Mouse (Mus musculus) liver, embryonic 12.5 days (tissue): ENCODE measurements around the gene Sufu. TPM values are rescaled to one million over a fixed set of nuclear protein-coding genes. Genes with fewer than 3 reads are reported as not detected.

Experiments used
- ATAC-seq: fragments of 200-750 bp; cut with Nextera tagmentation; 2 replicates; pipeline ENCODE4 v1.8.0; 2017; ENCODE audit warnings: moderate number of reproducible peaks, mild to moderate bottlenecking, moderate library complexity
- H3K27ac ChIP-seq: fragments of 300-500 bp; sonication (generic); 2 replicates; pipeline ENCODE4 v1.5.1; 2016; ENCODE audit warnings: mild to moderate bottlenecking
- H3K27me3 ChIP-seq: fragments of 300-500 bp; sonication (generic); replicated peaks from 2 replicates; pipeline ENCODE4 v1.6.1; 2016; ENCODE audit warnings: mild to moderate bottlenecking, moderate library complexity
- H3K36me3 ChIP-seq: fragments of 300-500 bp; sonication (generic); 2 replicates; pipeline ENCODE4 v1.6.1; 2016; ENCODE audit warnings: mild to moderate bottlenecking, moderate library complexity
- H3K4me1 ChIP-seq: fragments of 300-500 bp; sonication (generic); 2 replicates; pipeline ENCODE4 v1.6.1; 2016
- H3K4me2 ChIP-seq: fragments of 300-500 bp; sonication (generic); 2 replicates; pipeline ENCODE4 v1.6.1; 2016; ENCODE audit warnings: mild to moderate bottlenecking, moderate library complexity
- H3K4me3 ChIP-seq: fragments of 300-500 bp; sonication (generic); 2 replicates; pipeline ENCODE4 v1.5.1; 2016; ENCODE audit warnings: mild to moderate bottlenecking, moderate library complexity
- H3K9ac ChIP-seq: fragments of 300-500 bp; sonication (generic); 2 replicates; pipeline ENCODE4 v1.6.1; 2016; ENCODE audit warnings: mild to moderate bottlenecking, moderate library complexity
- H3K9me3 ChIP-seq: fragments of 300-500 bp; sonication (generic); replicated peaks from 2 replicates; pipeline ENCODE4 v1.6.1; 2016; ENCODE audit warnings: mild to moderate bottlenecking, moderate library complexity
- WGBS: fragments of 180-500 bp; shearing (Covaris S2); methylation state at CpG from one replicate; pipeline ENCODE4 v1.1.7; 2016; ENCODE audit not compliant: insufficient replicate concordance; 5-methylcytosine and 5-hydroxymethylcytosine counted together
- polyA plus RNA-seq: library from polyadenylated mRNA; unstranded; fragments of >200 nt; fragmentation: Nextera tagmentation; extraction: Ambion mirVana; gene quantifications from 2 replicates; pipeline ENCODE4 v1.2.1, GENCODE M21; 2016

Sufu gene
- polyA plus RNA-seq, 1 experiment from 2014 or later, result 12.4 TPM

DNA sequence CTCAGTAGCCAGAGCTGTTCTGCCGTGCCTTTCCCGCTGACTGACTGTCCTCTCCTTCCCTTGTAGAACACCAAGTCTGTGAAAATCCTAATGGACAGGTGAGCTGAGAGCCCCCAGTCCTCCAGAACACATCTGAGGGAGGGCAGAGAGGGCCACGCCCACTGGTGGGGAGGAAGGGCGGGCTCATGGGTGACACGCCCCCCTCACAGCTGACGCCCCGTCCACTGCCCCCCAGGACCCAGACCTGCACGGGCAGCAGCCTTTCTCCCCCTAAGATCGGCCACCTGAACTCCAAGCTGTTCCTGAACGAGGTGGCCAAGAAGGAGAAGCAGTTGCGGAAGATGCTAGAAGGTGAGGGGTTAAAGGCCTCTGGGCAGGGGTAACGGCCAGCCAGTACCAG lies 117.7 kb downstream of the Sufu start:
- Histone ChIP-seq H3K27me3 (0 out of 2 replicates have a peak, but pooled peaks cover 3% of the 10 kb centered on the region), H3K4me2 (no peak overlapping the region), H3K9ac (no peak overlapping the region), H3K4me3 (no peak overlapping the region), H3K9me3 (no peaks in the 10 kb centered on the region), H3K27ac (no peak overlapping the region), H3K4me1 (peaks cover 50% of the 10 kb centered on the region), H3K36me3 (peaks cover 73% of the 10 kb centered on the region)
- WGBS, result 76% methylated on average over 12 of the region's 12 CpGs
- ATAC-seq, result no peak

DNA sequence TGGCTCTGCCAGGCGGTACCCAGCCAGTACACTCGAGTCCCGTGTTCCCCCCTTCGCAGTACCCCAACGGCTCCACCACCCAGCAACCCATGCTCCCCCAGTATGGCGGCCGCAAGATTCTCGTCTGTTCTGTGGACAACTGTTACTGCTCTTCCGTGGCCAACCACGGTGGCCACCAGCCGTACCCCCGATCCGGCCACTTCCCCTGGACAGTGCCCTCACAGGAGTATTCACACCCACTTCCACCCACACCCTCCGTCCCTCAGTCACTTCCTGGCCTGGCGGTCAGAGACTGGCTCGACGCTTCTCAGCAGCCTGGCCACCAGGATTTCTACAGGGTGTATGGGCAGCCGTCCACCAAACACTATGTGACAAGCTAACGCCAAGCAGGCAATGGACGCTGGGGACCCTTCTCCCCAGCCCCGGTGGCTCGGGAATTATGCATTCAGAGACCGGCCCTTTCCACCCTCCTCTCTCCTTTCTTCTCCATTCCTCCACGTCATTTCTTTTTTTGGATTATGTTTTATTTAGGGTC lies 118.7 kb downstream of the Sufu start:
- no peak for ATAC-seq
- Histone ChIP-seq H3K36me3 (peaks cover 64% of the 10 kb centered on the region), H3K27me3 (0 out of 2 replicates have a peak, but pooled peaks cover 3% of the 10 kb centered on the region), H3K4me2 (no peak overlapping the region), H3K4me1 (peaks cover 47% of the 10 kb centered on the region), H3K9me3 (no peaks in the 10 kb centered on the region), H3K27ac (no peak overlapping the region), H3K9ac (no peak overlapping the region), H3K4me3 (no peak overlapping the region)
- WGBS, result 84% methylated on average over 24 of the region's 24 CpGs

DNA sequence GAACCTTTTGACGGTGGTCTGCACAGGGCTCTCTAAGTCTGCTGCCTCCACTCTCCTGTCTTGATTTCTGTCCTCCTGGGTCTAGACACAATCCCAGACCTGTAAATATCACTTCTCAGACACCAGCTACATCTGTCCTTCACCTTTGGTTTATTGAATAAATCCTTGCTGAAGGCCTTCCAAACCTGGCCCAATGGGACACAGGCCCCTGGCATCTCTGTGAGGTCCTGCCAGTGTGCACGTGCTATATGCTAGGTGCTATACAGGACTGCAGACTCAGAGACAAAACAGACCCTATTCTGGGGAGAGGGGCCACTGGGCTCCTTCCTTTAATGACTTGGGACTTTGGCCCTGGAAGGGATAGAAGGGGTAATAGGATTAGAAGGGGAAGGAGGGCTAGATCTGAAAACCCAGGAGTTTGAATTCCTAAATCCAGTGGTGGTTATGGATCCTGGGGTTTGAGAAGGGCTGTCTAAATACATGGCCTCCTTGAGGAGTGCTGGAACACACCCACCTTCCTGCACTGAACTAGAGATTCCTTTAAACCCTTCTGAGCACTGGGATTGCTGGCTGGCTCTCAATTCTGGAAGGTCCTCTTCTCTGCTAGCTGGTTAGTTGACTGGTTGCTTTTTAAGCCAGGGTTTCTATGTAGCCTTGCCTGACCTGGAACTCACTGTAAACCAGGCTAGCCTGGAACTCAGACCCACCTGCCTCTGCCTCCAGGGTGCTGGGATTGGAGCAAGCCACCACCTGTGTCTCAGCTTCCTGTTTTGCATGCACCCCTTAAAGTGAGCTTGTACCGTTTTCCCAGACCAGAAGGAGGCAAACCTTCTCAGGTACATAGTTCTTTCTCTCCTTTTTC lies 120.2 kb downstream of the Sufu start:
- Histone ChIP-seq H3K9me3 (no peaks in the 10 kb centered on the region), H3K9ac (no peak overlapping the region), H3K27me3 (peaks cover 3% of the 10 kb centered on the region; the same call in 1 of the 2 replicates), H3K4me2 (no peak overlapping the region), H3K4me1 (peaks cover 42% of the 10 kb centered on the region), H3K27ac (no peak overlapping the region), H3K36me3 (peaks cover 49% of the 10 kb centered on the region), H3K4me3 (no peak overlapping the region)
- no peak for ATAC-seq
- WGBS, result 55% methylated on average over 3 of the region's 3 CpGs

DNA sequence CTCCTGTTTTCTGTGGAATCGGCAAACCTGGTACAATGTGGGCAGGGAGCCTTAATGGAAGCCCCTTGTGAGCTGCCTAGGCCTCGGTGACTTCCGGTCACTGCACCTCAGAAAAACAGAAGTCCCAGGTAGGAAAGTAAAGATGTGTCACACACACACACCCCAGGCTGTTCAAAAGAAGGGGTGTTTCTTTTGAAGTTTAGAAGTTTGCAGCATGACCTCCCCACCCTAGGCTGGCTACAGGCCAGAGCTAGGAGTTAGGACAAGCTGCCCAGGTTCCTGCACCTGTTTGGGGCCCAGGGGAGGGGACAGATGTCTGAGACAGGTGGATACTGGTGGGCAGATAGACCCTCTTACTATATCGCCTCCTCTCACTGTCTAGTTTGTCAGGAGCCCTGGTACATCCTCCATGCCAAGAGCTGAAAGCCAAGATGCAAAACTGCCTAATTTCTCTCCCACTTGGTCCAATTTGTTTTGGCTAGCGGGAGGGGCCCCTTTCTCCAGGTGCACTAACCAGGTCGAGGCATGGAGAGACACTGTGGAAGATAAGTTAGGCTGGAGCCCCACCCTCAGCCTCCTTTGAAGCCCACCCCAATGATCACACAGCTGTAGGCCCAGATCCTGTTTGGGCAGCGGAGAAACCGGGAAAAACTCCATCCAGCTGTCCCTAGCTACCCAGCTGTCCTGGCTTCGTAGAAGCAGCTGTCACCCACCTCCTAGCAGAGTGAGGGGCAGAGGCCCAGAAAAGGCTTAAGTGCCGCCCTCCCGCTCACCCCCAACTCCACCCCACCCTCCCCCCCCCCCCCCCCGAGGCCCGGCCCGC lies 121.0 kb downstream of the Sufu start:
- Histone ChIP-seq H3K4me2 (peak overlapping the region; percentile 63), H3K27ac (peak overlapping the region; percentile 28), H3K36me3 (peaks cover 41% of the 10 kb centered on the region), H3K9me3 (no peaks in the 10 kb centered on the region), H3K4me3 (peak overlapping the region; percentile 23), H3K27me3 (peaks cover 3% of the 10 kb centered on the region; the same call in 1 of the 2 replicates), H3K9ac (peak overlapping the region; percentile 44; the same call in 1 of the 2 replicates), H3K4me1 (peaks cover 50% of the 10 kb centered on the region)
- 28% methylated on average over 14 of the region's 14 CpGs for WGBS
- no peak for ATAC-seq

DNA sequence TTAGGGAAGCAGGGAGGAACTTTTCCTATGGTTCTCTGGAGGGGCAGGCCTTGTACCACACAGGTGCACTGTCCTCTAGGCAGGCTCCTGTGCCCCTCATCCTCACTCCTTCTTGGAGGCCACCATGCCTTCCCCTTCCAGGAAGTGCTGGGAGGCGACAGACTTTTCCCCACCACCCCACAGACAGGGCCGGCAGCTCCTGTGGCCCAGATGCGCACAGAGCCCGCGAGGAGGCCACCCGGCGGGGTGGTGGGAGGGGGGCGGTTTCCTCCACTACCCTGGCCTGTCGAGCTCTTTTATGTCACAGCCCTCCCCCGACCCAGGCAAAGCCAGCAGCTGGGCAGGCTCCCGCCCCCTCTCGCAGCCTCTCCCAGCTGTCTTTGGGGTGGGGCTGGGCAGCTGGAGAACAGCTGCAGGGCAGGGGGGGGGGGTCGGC lies 121.7 kb downstream of the Sufu start:
- H3K9ac ChIP-seq, result peak overlapping the region; percentile 44
- peaks cover 56% of the 10 kb centered on the region for H3K4me1 ChIP-seq
- ATAC-seq, result peak; percentile 33

DNA sequence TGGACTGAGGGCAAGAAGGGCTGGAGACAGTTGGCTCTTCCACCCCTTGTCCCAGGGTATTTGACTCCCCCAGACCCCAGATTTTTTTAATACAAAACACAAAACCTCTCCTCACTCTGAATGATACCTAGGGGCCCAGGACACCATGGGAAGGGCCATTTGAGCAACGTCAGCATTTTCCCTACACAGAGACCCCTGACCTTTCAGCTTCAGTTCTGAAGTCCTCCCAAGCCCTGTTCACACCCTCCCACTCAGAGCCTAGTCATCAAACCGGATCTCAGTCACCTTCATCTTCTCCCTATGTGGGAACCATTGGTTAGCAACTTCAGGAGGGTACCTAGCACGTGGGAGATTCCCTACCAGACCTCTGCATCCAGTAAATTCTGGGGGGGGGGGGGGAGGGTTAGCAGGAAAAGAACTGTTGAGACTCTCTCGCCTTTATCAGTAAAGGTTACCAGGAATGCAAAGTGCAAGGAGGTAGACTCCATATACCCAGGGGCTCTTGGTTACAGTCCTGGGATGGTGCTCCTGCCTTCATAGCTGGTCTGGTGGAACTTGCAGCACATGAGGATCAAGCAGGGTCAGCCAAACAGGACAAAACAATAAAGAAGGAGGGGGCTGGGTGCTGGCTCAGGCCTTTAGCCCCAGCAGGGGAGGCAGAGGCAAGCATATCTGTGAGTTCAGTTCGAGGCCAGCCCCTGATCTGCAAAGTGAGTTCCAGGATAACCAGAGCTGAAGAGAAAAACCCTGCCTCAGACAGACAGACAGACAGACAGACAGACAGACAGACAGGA lies 122.3 kb downstream of the Sufu start:
- peaks cover 28% of the 10 kb centered on the region for H3K36me3 ChIP-seq
- 13% methylated on average over 5 of the region's 5 CpGs for WGBS
- ATAC-seq, result no peak
- H3K27me3 ChIP-seq, result peaks cover 15% of the 10 kb centered on the region
- H3K9ac ChIP-seq, result peak overlapping the region; percentile 44; the same call in 1 of the 2 replicates
- no peaks in the 10 kb centered on the region for H3K9me3 ChIP-seq
- peaks cover 63% of the 10 kb centered on the region for H3K4me1 ChIP-seq
- no peak overlapping the region for H3K4me3 ChIP-seq
- peak overlapping the region; percentile 63 for H3K4me2 ChIP-seq
- H3K27ac ChIP-seq, result peak overlapping the region; percentile 28; the same call in 1 of the 2 replicates

More for the DNA sequence above, 121.7 kb downstream of the Sufu start:
- Histone ChIP-seq H3K9me3 (no peaks in the 10 kb centered on the region), H3K4me2 (peak overlapping the region; percentile 63), H3K4me3 (peak overlapping the region; percentile 23), H3K36me3 (peaks cover 34% of the 10 kb centered on the region), H3K27ac (peak overlapping the region; percentile 28), H3K27me3 (peaks cover 9% of the 10 kb centered on the region)
- 2% methylated on average over 13 of the region's 13 CpGs for WGBS

DNA sequence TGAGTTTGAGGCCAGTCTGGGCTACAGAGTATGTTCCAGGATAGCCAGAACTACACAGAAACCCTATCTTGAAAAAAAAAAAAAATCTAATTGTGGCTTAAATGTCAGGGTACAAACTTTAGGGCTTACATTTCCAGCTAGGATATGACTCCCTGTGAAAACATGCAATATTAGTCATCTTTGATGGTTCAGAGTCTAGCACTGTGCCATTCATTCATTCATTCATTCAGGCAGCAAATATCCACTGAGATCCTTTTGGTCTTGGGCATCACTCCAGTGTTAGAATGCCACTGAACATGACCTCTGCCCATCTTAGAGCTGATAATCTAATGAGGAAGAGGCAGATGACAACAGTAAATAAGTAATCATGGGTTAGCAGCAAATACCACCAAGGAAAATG lies 125.0 kb downstream of the Sufu start:
- Histone ChIP-seq H3K4me3 (no peak overlapping the region), H3K27ac (no peak overlapping the region), H3K9me3 (no peaks in the 10 kb centered on the region), H3K4me1 (peaks cover 80% of the 10 kb centered on the region), H3K36me3 (peaks cover 2% of the 10 kb centered on the region), H3K9ac (0 out of 2 replicates have a peak overlapping the region, but pooled peaks have one; percentile 30), H3K4me2 (0 out of 2 replicates have a peak overlapping the region, but pooled peaks have one; percentile 45), H3K27me3 (peaks cover 33% of the 10 kb centered on the region)
- no peak for ATAC-seq

DNA sequence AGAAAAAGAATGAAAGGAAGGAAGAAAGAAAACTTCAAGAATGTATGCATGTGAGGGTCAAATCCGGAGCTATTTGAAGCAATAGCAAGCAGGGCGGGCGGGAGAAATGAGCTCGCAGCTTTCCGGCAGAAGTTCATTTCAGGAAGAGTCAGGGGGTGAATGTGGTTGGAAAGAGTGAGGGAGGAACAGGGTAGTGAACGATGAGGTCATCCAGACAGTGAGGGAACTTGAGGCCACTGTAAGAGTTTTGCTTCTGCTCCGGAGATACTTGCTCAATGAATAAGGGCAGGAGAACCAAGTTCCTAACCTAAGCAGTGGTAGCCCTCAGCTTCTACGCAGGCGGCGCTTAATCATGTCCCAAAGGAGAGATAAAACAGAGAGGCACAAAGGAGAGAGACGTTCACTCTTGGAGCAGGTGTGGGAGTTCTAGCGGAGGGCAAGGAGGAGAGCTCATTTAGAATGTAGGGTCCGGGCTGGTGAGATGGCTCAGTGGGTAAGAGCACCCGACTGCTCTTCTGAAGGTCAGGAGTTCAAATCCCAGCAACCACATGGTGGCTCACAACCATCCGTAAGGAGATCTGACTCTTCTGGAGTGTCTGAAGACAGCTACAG lies 125.8 kb downstream of the Sufu start:
- Histone ChIP-seq H3K4me1 (peaks cover 72% of the 10 kb centered on the region), H3K9me3 (no peaks in the 10 kb centered on the region), H3K4me3 (no peak overlapping the region), H3K27me3 (peaks cover 40% of the 10 kb centered on the region), H3K27ac (peak overlapping the region; percentile 18; the same call in 1 of the 2 replicates), H3K36me3 (no peaks in the 10 kb centered on the region), H3K9ac (peak overlapping the region; percentile 30; the same call in 1 of the 2 replicates), H3K4me2 (peak overlapping the region; percentile 45)
- WGBS, result 8% methylated on average over 15 of the region's 15 CpGs
- no peak for ATAC-seq

DNA sequence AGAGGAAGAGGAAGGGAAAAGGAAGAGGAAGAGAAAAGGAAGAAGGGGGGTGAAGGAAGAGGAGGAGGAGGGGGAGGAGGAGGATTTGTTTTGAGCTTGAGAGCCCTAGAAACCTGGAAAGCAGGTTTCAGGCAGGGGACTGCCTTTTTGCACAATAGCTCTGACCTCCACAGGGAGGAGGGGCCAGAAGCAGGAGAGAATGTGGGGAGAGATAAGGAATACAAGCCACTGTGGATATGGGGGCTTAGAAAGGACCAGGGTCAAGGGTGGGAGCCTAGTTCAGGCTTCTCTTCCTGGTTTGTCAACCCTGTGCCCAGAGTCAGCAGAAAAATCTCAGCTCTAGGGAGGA lies 126.4 kb downstream of the Sufu start:
- Histone ChIP-seq H3K27me3 (peaks cover 41% of the 10 kb centered on the region), H3K4me2 (peak overlapping the region; percentile 45), H3K9ac (no peak overlapping the region; the same call in 1 of the 2 replicates), H3K36me3 (no peaks in the 10 kb centered on the region), H3K4me3 (no peak overlapping the region), H3K27ac (peak overlapping the region; percentile 36; the same call in 1 of the 2 replicates), H3K4me1 (peaks cover 70% of the 10 kb centered on the region), H3K9me3 (no peaks in the 10 kb centered on the region)
- no peak for ATAC-seq

DNA sequence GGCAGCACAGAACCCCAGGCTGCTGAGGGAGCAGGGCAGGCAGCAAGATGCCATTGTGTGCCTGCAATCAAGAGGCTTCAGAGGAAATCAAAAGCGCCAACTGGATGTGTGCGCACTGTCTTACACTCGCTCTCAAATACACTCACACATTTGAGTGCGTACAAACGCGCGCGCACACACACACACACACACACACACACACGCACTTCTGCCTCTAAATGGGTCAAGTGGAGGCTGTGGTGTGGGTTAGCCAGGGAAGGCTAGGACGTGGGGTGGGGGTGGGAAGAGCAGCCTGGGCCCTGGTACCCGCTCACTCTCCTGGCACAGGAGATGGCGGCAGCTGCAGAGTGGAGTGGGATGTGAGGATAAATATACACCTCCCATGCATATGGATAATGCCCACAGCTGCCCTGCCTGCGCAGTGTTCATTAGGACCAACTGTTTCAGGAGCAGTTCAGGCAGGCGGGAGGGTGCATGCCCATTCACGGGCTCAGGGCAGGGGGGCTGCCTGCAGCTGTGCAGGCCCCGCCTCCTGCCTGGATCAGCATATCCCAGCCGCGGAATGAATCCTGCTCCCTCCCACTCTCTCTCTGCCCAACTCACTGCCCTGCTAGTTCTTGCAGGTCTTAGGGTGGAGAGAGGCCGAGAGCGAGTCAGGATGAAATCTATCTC lies 126.9 kb downstream of the Sufu start:
- Histone ChIP-seq H3K27ac (peak overlapping the region; percentile 36; the same call in 1 of the 2 replicates), H3K4me2 (peak overlapping the region; percentile 45), H3K4me3 (no peak overlapping the region), H3K9me3 (no peaks in the 10 kb centered on the region), H3K9ac (no peak overlapping the region; the same call in 1 of the 2 replicates), H3K4me1 (peaks cover 70% of the 10 kb centered on the region), H3K27me3 (peaks cover 38% of the 10 kb centered on the region), H3K36me3 (no peaks in the 10 kb centered on the region)
- WGBS, result 24% methylated on average over 20 of the region's 20 CpGs
- peak; percentile 28; the same call in 1 of the 2 replicates for ATAC-seq
